Mouse (Mus musculus) midbrain, embryonic 12.5 days (tissue): Measurements from ENCODE around the gene Spsb2. TPM values are rescaled to one million over a fixed set of nuclear protein-coding genes. Genes with fewer than 3 reads are reported as not detected.
"Not testable (repeated sequence)": the region's sequence is repeated elsewhere in the genome, so short reads cannot be mapped to it uniquely, and the experiment has no call there.

Experiments
- ATAC-seq: fragments of 200-750 bp; cut with Nextera tagmentation; 2 replicates; pipeline ENCODE4 v1.8.0; 2017; ENCODE audit warnings: low read depth, moderate TSS enrichment, moderate library complexity; ENCODE audit not compliant: low FRiP score
- H3K27ac ChIP-seq: fragments of 300-500 bp; sonication (generic); replicated peaks from 2 replicates; pipeline ENCODE4 v1.5.1; 2016; ENCODE audit warnings: mild to moderate bottlenecking
- H3K27me3 ChIP-seq: fragments of 300-500 bp; sonication (generic); 2 replicates; pipeline ENCODE4 v1.6.1; 2016; ENCODE audit warnings: mild to moderate bottlenecking
- H3K36me3 ChIP-seq: fragments of 300-500 bp; sonication (generic); 2 replicates; pipeline ENCODE4 v1.6.1; 2016
- H3K4me1 ChIP-seq: fragments of 300-500 bp; sonication (generic); 2 replicates; pipeline ENCODE4 v1.6.1; 2016
- H3K4me2 ChIP-seq: fragments of 300-500 bp; sonication (generic); replicated peaks from 2 replicates; pipeline ENCODE4 v1.6.1; 2016; ENCODE audit warnings: mild to moderate bottlenecking, moderate library complexity
- H3K4me3 ChIP-seq: fragments of 300-500 bp; sonication (generic); 2 replicates; pipeline ENCODE4 v1.5.1; 2016; ENCODE audit warnings: mild to moderate bottlenecking
- H3K9ac ChIP-seq: fragments of 300-500 bp; sonication (generic); replicated peaks from 2 replicates; pipeline ENCODE4 v1.6.1; 2016; ENCODE audit warnings: mild to moderate bottlenecking, moderate library complexity
- H3K9me3 ChIP-seq: fragments of 300-500 bp; sonication (generic); 2 replicates; pipeline ENCODE4 v1.6.1; 2016; ENCODE audit warnings: mild to moderate bottlenecking
- WGBS: fragments of 180-500 bp; shearing (Covaris S2); methylation state at CpG from one replicate; pipeline ENCODE4 v1.1.7; 2016; 5-methylcytosine and 5-hydroxymethylcytosine counted together
- polyA plus RNA-seq: library from polyadenylated mRNA; unstranded; fragments of >200 nt; fragmentation: Nextera tagmentation; extraction: Ambion mirVana; gene quantifications from 2 replicates; pipeline ENCODE4 v1.2.1, GENCODE M21; 2016

The Spsb2 gene
- polyA plus RNA-seq, 1 experiment from 2014 or later, result 8.1 TPM

DNA sequence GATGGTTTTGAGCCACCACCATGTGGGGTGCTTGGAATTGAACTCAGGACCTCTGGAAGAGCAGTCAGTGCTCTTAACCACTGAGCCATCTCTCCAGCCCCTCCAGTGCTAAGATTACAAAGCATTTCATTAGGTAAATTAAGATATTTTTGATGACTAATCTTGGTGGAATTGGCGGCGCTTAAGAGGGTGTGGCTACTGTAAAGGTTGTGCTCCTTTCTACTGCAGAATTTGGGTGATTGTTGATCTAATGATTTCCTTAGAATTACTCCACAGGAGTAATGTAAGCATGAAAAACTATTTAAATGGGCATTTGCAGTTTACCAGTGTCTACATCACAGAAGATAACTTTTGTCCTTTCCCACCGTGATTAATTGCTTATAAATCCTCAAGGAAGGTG is 4.1 kb upstream of the Spsb2 start:
- no peak for ATAC-seq
- Histone ChIP-seq H3K9me3 (no peaks in the 10 kb centered on the region), H3K27ac (no peak overlapping the region), H3K27me3 (0 out of 2 replicates have a peak, but pooled peaks cover 3% of the 10 kb centered on the region), H3K9ac (no peak overlapping the region), H3K4me3 (no peak overlapping the region), H3K4me2 (no peak overlapping the region), H3K36me3 (no peaks in the 10 kb centered on the region), H3K4me1 (peaks cover 26% of the 10 kb centered on the region)
- whole genome bisulfite sequencing, result 93% methylated on average over 3 of the region's 3 CpGs

DNA sequence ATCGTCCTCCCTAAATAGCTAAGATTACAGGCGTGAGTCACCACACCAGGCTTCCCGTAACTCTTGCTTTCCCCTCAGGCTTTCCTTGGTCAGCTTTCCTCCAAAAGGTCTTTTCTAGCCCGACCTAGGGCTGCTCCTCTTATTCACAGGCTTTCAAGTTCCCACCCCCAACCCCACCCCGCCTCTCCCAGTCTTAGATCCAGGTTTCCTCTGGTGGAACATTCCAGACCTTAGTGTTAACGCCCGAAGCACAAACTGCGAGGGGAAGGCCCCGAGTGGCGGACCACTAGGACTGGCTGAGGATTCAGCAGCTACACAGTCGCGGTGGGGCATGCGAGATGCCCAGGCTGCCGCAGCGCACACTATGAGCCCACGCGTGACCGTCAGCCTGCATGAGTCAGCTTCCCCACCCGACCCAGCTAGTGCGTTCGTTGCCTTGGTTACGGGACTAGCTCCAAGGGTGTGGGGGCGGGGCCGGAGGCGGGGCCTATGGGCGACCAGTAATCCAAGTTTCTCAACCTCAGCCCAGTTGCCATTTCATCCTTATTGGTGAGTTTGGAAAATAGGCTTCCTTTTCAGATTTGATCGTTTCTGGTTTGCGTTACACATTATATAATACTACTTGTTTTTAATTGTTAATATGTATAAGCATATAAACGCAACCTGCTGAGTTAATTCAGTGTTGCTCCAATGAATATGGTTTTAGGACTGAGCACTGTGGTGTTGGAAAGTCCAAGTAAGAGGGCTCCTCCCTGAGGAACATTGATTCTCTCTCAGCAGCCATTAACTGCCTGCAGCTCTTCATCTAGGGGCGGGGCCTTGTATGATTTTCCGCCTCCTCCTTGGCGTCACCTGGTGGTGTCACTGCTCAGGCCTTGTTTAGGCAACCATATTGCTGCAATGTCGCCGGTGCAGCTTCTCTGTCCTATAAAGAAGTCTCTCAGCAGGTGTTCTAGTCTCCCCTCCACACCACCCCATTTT is 2.8 kb upstream of the Spsb2 start:
- 0 out of 2 replicates have a peak, but pooled peaks cover 3% of the 10 kb centered on the region for H3K27me3 ChIP-seq
- H3K36me3 ChIP-seq, result peaks cover 5% of the 10 kb centered on the region; the same call in 1 of the 2 replicates
- peak overlapping the region; percentile 75 for H3K27ac ChIP-seq
- H3K9ac ChIP-seq, result peak overlapping the region; percentile 44; the same call in 1 of the 2 replicates
- H3K9me3 ChIP-seq, result no peaks in the 10 kb centered on the region
- H3K4me1 ChIP-seq, result peaks cover 36% of the 10 kb centered on the region
- ATAC-seq, result peak; percentile 80
- H3K4me3 ChIP-seq, result peak overlapping the region; percentile 39
- peak overlapping the region; percentile 71 for H3K4me2 ChIP-seq
- 2% methylated on average over 34 of the region's 34 CpGs for WGBS

DNA sequence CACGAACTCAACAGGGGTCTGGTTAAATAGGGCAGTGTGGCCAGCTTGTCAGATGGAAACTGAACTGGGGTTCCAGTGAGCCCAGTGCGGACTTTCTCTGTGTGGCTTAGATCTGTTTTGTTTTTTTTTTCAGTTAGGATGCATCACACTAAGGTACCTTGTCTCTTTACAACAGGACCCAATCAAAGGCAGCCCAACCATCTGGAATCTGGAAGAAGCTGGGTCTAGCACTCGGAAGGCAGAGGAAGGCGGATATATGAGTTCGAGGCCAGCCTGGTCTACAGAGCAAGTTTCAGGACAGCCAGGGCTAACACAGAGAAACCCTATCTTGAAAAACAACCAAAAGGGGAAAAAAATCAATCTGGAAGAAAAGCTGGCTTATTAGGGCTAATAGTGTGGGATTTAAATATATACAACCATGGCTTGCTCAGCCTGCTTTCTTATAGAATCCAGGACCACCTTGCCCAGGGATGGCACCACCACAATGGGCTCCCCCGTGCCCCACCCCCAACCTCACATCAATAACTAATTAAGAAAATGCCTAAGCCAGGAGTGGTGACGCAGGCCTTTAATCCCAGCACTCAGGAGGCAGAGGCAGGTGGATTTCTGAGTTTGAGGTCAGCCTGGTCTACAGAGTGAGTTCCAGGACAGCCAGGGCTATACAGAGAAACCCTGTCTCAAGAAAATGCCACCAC is 1.9 kb upstream of the Spsb2 start:
- H3K4me2 ChIP-seq, result peak overlapping the region; percentile 71
- ATAC-seq, result no peak
- H3K27me3 ChIP-seq, result 0 out of 2 replicates have a peak, but pooled peaks cover 3% of the 10 kb centered on the region
- H3K9me3 ChIP-seq, result no peaks in the 10 kb centered on the region
- H3K4me3 ChIP-seq, result no peak overlapping the region
- H3K27ac ChIP-seq, result peak overlapping the region; percentile 75
- 77% methylated on average over 7 of the region's 7 CpGs for WGBS
- peaks cover 36% of the 10 kb centered on the region for H3K4me1 ChIP-seq
- H3K9ac ChIP-seq, result no peak overlapping the region
- peaks cover 13% of the 10 kb centered on the region for H3K36me3 ChIP-seq

DNA sequence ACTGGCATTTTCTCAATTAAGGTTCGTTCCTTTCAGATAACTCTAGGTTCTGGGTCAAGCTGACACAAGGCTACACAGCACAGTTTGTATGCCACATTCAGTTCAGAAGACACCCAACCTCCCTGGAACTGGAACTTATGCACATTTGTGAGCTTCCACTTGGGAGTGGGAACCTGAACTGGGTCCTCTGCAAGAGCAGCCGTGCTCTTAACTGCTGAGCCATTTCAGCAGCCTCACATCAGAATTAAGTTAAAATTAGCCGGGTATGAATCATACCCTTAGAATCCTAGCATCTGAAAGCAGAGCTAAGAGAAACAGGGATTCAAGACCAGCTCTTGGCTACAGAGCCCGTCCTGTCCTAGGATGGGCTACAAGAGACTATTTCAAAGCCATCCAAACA is 1.1 kb upstream of the Spsb2 start:
- 92% methylated on average over 4 of the region's 4 CpGs for WGBS
- H3K36me3 ChIP-seq, result peaks cover 21% of the 10 kb centered on the region
- H3K9ac ChIP-seq, result no peak overlapping the region
- peaks cover 40% of the 10 kb centered on the region for H3K4me1 ChIP-seq
- H3K4me2 ChIP-seq, result no peak overlapping the region
- H3K27ac ChIP-seq, result no peak overlapping the region
- ATAC-seq, result no peak
- H3K9me3 ChIP-seq, result no peaks in the 10 kb centered on the region
- 0 out of 2 replicates have a peak, but pooled peaks cover 3% of the 10 kb centered on the region for H3K27me3 ChIP-seq
- no peak overlapping the region for H3K4me3 ChIP-seq

DNA sequence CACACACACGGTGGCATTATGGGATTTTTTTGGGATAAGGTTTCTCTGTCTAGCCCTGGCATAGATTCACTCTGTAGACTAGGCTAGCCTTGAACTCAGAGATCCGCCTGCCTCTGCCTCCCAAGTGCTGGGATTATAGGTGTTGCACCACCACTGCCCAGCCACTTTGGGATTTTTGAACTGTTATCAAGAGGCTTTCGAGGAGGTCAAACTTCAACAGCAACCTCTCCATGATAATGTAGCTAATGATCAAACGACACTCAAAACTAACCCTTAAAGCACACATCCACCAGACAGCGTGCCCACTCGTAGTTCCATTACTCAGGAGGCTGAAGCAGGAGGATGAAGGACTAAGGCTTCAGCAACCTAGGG is 489 bp upstream of the Spsb2 start:
- peaks cover 22% of the 10 kb centered on the region for H3K36me3 ChIP-seq
- peak overlapping the region; percentile 92 for H3K4me2 ChIP-seq
- H3K9me3 ChIP-seq, result no peaks in the 10 kb centered on the region
- H3K4me1 ChIP-seq, result peaks cover 46% of the 10 kb centered on the region
- 81% methylated on average over 6 of the region's 6 CpGs for WGBS
- H3K27me3 ChIP-seq, result no peaks in the 10 kb centered on the region
- no peak for ATAC-seq
- H3K9ac ChIP-seq, result peak overlapping the region; percentile 58
- H3K4me3 ChIP-seq, result peak overlapping the region; percentile 52
- H3K27ac ChIP-seq, result 0 out of 2 replicates have a peak overlapping the region, but pooled peaks have one; percentile 78

DNA sequence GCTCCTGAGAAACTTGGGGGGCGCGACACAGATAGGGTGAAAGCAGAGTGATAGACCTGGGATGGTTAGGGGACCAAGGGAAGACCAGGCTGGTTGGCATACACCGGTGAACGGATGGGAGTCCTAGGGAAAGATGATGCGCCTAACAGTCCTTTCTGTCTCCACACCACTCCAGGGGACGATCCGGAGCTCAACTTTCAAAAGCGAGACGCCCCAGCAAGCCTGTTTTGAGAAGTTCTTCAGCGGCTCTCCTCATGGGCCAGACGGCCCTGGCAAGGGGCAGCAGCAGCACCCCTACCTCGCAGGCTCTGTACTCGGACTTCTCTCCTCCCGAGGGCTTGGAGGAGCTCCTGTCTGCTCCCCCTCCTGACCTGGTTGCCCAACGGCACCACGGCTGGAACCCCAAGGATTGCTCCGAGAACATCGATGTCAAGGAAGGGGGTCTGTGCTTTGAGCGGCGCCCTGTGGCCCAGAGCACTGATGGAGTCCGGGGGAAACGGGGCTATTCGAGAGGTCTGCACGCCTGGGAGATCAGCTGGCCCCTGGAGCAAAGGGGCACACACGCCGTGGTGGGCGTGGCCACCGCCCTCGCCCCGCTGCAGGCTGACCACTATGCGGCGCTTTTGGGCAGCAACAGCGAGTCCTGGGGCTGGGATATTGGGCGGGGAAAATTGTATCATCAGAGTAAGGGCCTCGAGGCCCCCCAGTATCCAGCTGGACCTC is 752 bp downstream of the Spsb2 start:
- H3K27ac ChIP-seq, result peak overlapping the region; percentile 78
- H3K4me2 ChIP-seq, result peak overlapping the region; percentile 92
- peak overlapping the region; percentile 58 for H3K9ac ChIP-seq
- peaks cover 22% of the 10 kb centered on the region for H3K36me3 ChIP-seq
- H3K9me3 ChIP-seq, result no peaks in the 10 kb centered on the region
- H3K27me3 ChIP-seq, result no peaks in the 10 kb centered on the region
- ATAC-seq, result peak; percentile 20
- H3K4me3 ChIP-seq, result peak overlapping the region; percentile 52
- peaks cover 52% of the 10 kb centered on the region for H3K4me1 ChIP-seq
- WGBS, result under 1% methylated on average over 35 of the region's 35 CpGs

DNA sequence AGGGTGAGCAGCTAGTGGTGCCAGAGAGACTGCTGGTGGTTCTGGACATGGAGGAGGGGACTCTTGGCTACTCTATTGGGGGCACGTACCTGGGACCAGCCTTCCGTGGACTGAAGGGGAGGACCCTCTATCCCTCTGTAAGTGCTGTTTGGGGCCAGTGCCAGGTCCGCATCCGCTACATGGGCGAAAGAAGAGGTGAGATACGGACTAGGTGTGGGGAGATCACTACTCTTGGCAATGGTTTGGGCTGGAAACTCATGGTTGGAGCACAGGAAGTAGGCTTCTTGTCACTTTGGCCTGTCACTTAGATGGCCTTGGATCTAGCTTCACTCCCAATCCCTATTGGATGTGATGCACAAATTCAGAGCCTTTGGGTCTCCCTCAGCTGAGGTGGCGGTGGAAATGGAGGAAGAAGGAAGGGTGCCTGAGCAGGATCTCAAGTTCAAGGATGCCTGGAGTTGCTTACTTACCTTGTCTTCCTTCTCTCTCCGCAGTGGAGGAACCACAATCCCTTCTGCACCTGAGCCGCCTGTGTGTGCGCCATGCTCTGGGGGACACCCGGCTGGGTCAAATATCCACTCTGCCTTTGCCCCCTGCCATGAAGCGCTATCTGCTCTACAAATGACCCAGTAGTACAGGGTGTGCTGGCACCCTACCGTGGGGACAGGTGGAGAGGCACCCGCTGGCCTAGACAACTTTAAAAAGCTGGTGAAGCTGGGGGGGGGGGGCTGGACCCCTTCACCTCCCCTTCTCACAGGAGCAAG is 1.5 kb downstream of the Spsb2 start:
- Histone ChIP-seq H3K9ac (peak overlapping the region; percentile 58), H3K27ac (peak overlapping the region; percentile 78), H3K27me3 (no peaks in the 10 kb centered on the region), H3K4me3 (peak overlapping the region; percentile 52), H3K9me3 (no peaks in the 10 kb centered on the region), H3K36me3 (peaks cover 22% of the 10 kb centered on the region), H3K4me1 (peaks cover 59% of the 10 kb centered on the region), H3K4me2 (peak overlapping the region; percentile 92)
- 45% methylated on average over 14 of the region's 14 CpGs for WGBS
- no peak for ATAC-seq

DNA sequence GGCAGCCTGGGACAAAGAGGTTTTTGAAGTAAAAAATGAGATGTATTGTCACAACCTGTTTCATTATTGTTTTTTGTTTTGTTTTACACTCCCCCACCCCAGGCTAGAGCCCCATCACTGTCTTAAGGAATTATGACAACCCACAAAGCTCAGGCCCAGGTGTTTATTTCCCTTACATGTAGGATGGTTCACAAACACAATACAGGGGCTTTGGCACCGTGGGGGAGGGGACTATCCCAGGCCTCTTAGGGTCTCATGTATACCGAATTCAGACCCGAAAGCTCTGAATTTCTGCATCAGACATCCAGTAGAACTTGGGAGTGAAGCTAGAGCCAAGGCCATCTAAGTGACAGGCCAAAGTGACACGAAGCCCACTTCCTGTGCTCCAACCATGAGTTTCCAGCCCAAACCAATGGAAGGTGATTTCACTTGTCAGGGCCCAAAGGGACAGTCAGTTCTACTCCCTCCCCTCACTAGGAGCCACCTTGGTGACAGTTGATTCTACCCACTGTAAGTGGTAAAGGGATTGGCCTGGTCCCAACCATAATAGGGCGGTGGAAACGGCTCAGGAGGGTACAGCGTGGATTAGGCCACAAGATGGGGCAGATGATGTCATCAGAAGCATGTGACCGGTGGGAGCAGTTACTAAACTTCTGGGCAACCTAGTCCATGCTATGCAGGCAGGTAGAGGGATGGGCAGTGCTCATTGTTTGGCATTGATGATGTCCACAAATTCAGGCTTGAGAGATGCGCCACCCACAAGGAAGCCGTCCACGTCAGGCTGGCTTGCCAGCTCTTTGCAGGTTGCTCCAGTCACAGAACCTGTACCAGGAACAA is 2.3 kb downstream of the Spsb2 start:
- WGBS, result 85% methylated on average over 11 of the region's 11 CpGs
- not testable (repeated sequence) for H3K9me3 ChIP-seq, H3K27me3 ChIP-seq, H3K27ac ChIP-seq, ATAC-seq, H3K4me2 ChIP-seq, H3K4me3 ChIP-seq, H3K9ac ChIP-seq
- Histone ChIP-seq H3K4me1 (peaks cover 58% of the 10 kb centered on the region), H3K36me3 (peaks cover 22% of the 10 kb centered on the region)

DNA sequence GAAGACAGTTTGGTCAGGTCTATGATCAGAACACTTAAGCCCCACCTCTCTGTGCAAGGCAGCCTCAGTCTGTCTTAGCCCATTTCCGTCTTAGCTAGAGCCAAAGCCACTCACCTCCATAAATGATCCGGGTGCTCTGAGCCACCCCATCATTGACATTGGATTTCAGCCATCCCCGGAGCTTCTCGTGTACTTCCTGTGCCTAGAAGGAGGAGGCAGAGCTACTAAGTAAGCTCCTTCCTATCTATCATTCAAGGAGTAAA is 2.9 kb downstream of the Spsb2 start:
- H3K4me1 ChIP-seq, result peaks cover 53% of the 10 kb centered on the region
- no peak overlapping the region for H3K9ac ChIP-seq
- no peak overlapping the region for H3K27ac ChIP-seq
- H3K4me2 ChIP-seq, result no peak overlapping the region
- WGBS, result 91% methylated on average over 4 of the region's 4 CpGs
- H3K27me3 ChIP-seq, result no peaks in the 10 kb centered on the region
- no peak for ATAC-seq
- H3K4me3 ChIP-seq, result no peak overlapping the region
- peaks cover 27% of the 10 kb centered on the region for H3K36me3 ChIP-seq
- H3K9me3 ChIP-seq, result no peaks in the 10 kb centered on the region

DNA sequence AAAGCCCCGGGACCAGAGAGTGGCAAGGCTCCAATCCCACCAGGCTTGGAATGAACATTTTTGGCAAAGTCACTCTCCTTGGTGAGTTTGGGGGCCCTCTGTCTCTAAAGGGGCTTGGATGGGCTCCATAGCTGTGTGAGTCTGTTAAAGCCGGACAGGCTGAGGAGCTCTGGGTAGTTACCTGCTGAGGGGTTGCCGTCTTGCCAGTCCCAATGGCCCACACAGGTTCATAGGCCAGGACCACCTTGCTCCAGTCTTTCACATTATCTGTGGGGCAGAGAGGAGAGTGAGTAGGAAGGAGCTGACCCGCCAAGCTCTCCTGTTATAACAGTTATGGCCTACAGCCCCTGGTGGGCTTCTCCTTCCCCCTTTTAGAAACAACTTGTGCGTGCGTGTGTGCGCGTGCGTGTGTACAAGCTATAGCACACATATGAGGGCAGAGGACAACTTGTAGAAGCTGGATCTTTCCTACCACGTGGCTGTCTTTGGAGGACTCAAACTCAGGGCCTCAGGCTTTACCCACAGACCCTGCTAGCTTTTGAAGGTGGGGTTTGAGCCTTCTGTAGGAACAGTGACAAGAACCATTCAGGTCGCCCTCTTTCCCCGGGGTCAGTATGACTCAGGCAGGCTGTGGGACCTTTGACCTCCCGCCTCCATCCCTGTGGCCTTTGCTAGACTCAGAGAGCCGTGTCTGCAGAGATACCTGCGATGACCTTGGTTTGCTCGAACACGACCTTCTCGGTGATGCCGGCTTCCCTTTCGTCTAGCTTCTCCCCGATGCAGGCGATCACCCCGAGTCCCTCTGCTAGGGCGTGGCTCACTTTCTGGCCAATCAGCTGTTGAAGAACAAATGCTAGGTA is 3.5 kb downstream of the Spsb2 start:
- ATAC-seq, result no peak
- Histone ChIP-seq H3K27ac (0 out of 2 replicates have a peak overlapping the region, but pooled peaks have one; percentile 86), H3K4me2 (peak overlapping the region; percentile 88), H3K9me3 (no peaks in the 10 kb centered on the region), H3K4me1 (peaks cover 53% of the 10 kb centered on the region), H3K36me3 (peaks cover 33% of the 10 kb centered on the region), H3K4me3 (peak overlapping the region; percentile 75; the same call in 1 of the 2 replicates), H3K9ac (peak overlapping the region; percentile 86; the same call in 1 of the 2 replicates), H3K27me3 (no peaks in the 10 kb centered on the region)
- WGBS, result 86% methylated on average over 24 of the region's 24 CpGs
